Mouse (Mus musculus): ENCODE data around the gene Zfp346.

Zfp346 gene

GRCm38 (mm10) chr13:55152621-55153415 lies 47.7 kb downstream of the Zfp346 start, which contains the start of gene Fgfr4:
Gene Fgfr4 (plus strand): TSS chr13:55152640.
- no peak for DNase-seq (ENCODE audit: low read depth, low spot score)

- DNase-seq (ENCODE audit: low read depth, low spot score), result no peak
Measured at GRCm38 (mm10) chr13:55153951-55154350, 48.8 kb downstream of the Zfp346 start.

GRCm38 (mm10) chr13:55162365-55162764 lies 57.3 kb downstream of the Zfp346 start:
- no peak for DNase-seq (ENCODE audit: low read depth, low spot score)

- no peak for DNase-seq (ENCODE audit: low read depth, low spot score)
Measured at GRCm38 (mm10) chr13:55163553-55163952, 58.4 kb downstream of the Zfp346 start.

- no peak for DNase-seq (ENCODE audit: low read depth, low spot score)
Measured at GRCm38 (mm10) chr13:55165831-55166339, 60.8 kb downstream of the Zfp346 start.

GRCm38 (mm10) chr13:55166806-55167725 lies 62.0 kb downstream of the Zfp346 start:
- DNase-seq (ENCODE audit: low read depth, low spot score), result no peak

GRCm38 (mm10) chr13:55167798-55168197 lies 62.7 kb downstream of the Zfp346 start:
- no peak for DNase-seq (ENCODE audit: low read depth, low spot score)

GRCm38 (mm10) chr13:55168255-55168654 lies 63.1 kb downstream of the Zfp346 start:
- DNase-seq (ENCODE audit: low read depth, low spot score), result no peak

GRCm38 (mm10) chr13:55168958-55169369 lies 63.9 kb downstream of the Zfp346 start:
- peak; percentile 85 for DNase-seq (ENCODE audit: low read depth, low spot score)

- DNase-seq (ENCODE audit: low read depth, low spot score), result peak; percentile 86
Measured at GRCm38 (mm10) chr13:55171517-55172335, 66.6 kb downstream of the Zfp346 start.

- no peak for DNase-seq (ENCODE audit: low read depth, low spot score)
Measured at GRCm38 (mm10) chr13:55172336-55172770, 67.2 kb downstream of the Zfp346 start.

- no peak for DNase-seq (ENCODE audit: low read depth, low spot score)
Measured at GRCm38 (mm10) chr13:55174347-55174746, 69.2 kb downstream of the Zfp346 start.

GRCm38 (mm10) chr13:55176265-55176664 lies 71.2 kb downstream of the Zfp346 start:
- peak; percentile 74 for DNase-seq (ENCODE audit: low read depth, low spot score)

- DNase-seq (ENCODE audit: low read depth, low spot score), result no peak
Measured at GRCm38 (mm10) chr13:55177903-55178496, 72.9 kb downstream of the Zfp346 start.

- peak; percentile 87 for DNase-seq (ENCODE audit: low read depth, low spot score)
Measured at GRCm38 (mm10) chr13:55178556-55178955, 73.4 kb downstream of the Zfp346 start.

GRCm38 (mm10) chr13:55179591-55179990 lies 74.5 kb downstream of the Zfp346 start:
- peak; percentile 59 for DNase-seq (ENCODE audit: low read depth, low spot score)

GRCm38 (mm10) chr13:55181786-55182172 lies 76.7 kb downstream of the Zfp346 start:
- DNase-seq (ENCODE audit: low read depth, low spot score), result no peak

GRCm38 (mm10) chr13:55182173-55182894 lies 77.2 kb downstream of the Zfp346 start:
- DNase-seq (ENCODE audit: low read depth, low spot score), result peak; percentile 94

- DNase-seq (ENCODE audit: low read depth, low spot score), result no peak
Measured at GRCm38 (mm10) chr13:55183382-55183781, 78.3 kb downstream of the Zfp346 start.

All from brain, adult 2 months (tissue).